Mouse (Mus musculus) c-Kit-positive CD71-negative TER-119-negative erythroid progenitor cells, embryonic 14.5 days (primary cell): ENCODE measurements around the gene Pgd.
"Not testable (repeated sequence)": the region's sequence is repeated elsewhere in the genome, so short reads cannot be mapped to it uniquely, and the experiment has no call there.

ENCODE experiments used
- DNase-seq: peaks from one replicate; pipeline ENCODE4 v3.0.0-alpha.2; 2013; ENCODE audit warnings: low read depth

Pgd gene

DNA sequence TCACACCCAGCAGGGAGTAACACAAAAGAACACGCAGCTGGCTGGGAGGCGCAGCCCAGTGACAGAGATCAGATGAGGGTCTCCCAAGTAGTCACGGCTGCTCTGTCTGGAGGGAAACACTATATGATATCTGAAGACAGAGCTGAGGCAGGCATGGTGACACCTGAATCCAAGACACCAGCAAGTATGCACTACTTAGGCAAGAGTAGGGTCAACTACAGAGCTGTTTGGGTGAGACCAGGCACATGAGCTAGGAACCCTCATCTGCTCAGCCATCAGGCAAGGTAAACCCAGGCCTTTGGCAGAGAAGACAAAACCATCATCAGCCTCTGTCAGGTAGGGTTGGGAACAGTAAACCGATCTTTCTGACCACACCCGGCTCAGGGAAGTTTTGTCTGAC is 33.2 kb downstream of the Pgd start:
- DNase-seq: no peak

DNA sequence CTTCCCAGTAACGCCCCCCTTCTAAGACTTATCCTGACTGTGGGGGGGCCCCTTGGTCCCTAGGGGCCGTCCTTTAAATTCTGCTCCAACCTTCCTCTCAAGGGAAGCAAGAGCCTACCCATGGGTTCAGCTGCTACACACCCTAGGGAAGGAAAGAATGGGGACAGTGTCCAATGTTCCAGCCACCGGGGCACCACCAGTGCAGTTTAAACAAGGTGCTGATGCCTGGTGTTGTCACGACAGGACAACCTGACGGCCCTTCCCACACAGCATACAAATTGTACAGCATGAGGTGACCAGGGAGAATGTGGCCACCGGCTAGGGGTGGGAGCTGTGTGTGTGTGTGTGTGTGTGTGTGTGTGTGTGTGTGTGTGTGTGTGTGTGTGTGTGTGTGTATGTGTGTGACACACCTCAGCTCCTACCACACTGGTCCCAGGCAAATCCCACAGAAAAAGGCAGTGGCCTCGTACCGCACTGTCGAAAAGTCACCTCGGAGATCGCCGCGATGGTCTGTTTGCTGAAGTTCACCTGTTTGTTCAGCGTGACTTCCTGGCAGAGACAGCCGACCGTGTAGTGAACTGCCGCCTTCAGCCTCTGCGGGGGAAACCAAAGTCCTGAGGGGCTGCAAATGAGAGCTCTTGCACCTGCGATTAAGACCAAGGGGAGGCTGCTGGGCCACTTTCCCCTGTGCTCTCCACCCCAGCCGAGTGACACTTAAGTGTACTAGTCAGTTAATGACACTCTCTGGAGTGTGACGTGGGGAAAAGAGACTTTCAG is 34.6 kb downstream of the Pgd start:
- DNase-seq: no peak

- DNase-seq: no peak
Measured at GRCm38 (mm10) chr4:149131021-149131752, 35.4 kb downstream of the Pgd start.

DNA sequence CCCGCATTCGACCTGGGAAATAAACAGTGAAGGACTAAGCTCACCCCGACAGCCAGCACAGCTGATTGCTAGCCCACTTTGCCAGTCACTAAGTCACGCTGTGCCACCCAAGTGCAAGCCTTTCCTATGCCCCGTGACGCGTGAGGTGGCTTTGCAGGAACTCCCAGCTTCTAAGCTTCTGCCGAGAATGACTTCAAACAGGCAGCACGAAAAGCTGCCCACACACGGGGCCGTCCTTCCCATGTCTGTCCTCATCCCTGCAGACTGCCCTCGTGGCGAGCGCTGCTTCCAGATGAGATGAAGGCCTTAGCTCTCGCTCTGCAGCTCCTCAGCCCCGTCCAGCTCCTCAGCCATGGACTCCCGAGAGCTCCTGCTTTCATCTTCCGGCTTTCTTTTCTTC is 38.1 kb downstream of the Pgd start:
- DNase-seq: no peak

DNA sequence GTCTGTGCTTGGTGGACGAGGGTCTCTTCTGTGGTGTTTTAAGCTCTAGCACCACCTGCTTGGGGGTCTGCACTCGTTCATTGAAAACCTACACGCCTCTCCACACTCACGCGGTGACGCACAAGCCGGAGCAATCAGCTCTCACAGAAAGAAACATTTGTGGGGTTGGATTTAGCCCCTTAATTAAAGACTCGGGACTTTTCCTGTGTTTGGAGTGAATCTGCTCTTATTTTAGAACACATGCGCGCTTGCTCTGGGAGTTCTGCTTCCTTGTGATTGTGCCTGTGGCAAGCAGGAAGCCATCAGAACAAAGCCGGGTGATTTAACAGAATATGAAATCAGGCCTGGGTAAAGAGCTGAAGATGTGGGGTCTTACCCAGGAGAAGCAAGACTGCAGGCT is 39.9 kb downstream of the Pgd start, which contains the start of gene Cort:
Gene Cort (minus strand): TSS at position 101 of the 400 bp plus-strand sequence.
- DNase-seq: no peak

- no peak for DNase-seq
Measured at GRCm38 (mm10) chr4:149126115-149126509, 40.5 kb downstream of the Pgd start.

GRCm38 (mm10) chr4:149125341-149126114 is 41.0 kb downstream of the Pgd start:
- DNase-seq: no peak

DNA sequence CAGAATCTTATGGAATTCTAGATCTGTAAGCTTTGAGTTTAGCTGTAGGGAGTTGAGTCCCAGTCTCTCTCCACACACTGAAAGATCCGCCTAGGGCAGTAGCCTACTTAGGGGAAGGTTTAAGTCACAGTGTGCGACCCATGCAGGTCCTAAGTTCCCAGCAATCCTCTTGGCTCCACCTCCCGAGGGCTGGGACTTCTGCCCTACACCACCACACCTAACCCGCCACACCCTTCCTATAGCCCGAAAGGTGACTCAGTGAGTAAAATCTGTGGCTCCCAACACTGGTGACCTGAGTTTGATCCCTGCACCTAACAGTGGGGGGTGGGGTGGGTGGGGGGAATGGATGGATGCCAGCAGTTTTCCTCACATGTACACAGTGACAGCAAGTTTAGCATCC is 43.1 kb downstream of the Pgd start:
- DNase-seq: no peak

GRCm38 (mm10) chr4:149119978-149120562 is 46.5 kb downstream of the Pgd start:
- DNase-seq: not testable (repeated sequence)

- peak; percentile 89 for DNase-seq
Measured at GRCm38 (mm10) chr4:149103875-149104561, 62.6 kb downstream of the Pgd start, which contains the start of gene Dffa. Gene Dffa (plus strand): TSS chr4:149104146.

DNA sequence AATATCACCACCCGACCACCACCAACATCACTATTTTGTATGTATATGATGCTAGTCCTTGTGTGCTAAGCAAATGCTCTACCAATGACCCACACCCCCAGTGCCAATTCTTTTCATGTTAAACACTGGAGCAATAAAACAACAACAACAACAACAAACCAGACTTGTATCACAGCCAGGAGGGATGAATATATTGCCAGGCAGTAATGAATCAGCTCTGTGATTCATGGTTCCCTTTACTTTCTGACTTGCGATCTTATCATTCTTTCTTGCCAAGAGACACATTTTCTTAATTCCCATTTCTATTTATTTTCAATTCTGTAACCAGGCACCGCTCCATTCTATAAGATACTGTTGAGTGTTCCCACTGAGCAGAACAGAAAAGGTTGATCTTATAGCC is 65.1 kb downstream of the Pgd start:
- no peak for DNase-seq

- DNase-seq: not testable (repeated sequence)
Measured at GRCm38 (mm10) chr4:149100449-149100848, 66.1 kb downstream of the Pgd start.
